8 mouse cellular contexts compared by ENCODE assay signal in genomic region chr10:128548947-128549681, GRCm38 (mm10). TPM values are rescaled to one million over a fixed set of nuclear protein-coding genes. Genes with fewer than 3 reads are reported as not detected.
DNase-seq lines count a peak whose midpoint lies in the region; ATAC-seq and TF ChIP-seq lines count a peak whose summit lies in the region.

TSS of gene Rpl41 (minus strand) at chr10:128549305.

- peaks cover 7% of the 10 kb centered on the region for H3K4me1 ChIP-seq in hindbrain, embryonic 16.5 days (ENCODE audit: control insufficient read depth, insufficient read depth, low read depth, low read length)

- H3K4me3 ChIP-seq in hindbrain, embryonic 16.5 days (ENCODE audit: low read length) = peak within 1 kb of the TSS; percentile 49
- peak within 1 kb of the TSS; percentile 73 for H3K4me3 ChIP-seq in left cerebral cortex, adult 2 months

- H3K9ac ChIP-seq in hindbrain, embryonic 16.5 days (ENCODE audit: low read depth, low read length) = peak within 1 kb of the TSS; percentile 83

- intact Hi-C loops in left cerebral cortex, adult 2 months (cut with DNase I) = loop anchor here (1.0 kb wide), 1 partner anchor 77 kb away; the partner anchor contains the start of gene Rps26

- peak within 1 kb of the TSS; percentile 64 for H3K4me2 ChIP-seq in hindbrain, embryonic 16.5 days (ENCODE audit: low read length)

- under 1% methylated on average over 31 of the region's 31 CpGs for WGBS in hindbrain, embryonic 16.5 days

- H3K36me3 ChIP-seq in hindbrain, embryonic 16.5 days (ENCODE audit: control insufficient read depth, insufficient read depth, low read length) = peaks cover 13% of the 10 kb centered on the region

- H3K27ac ChIP-seq in hindbrain, embryonic 16.5 days (ENCODE audit: low read depth, low read length) = peak within 1 kb of the TSS; percentile 77
- H3K27ac ChIP-seq in left cerebral cortex, adult 2 months = peak within 1 kb of the TSS; percentile 97

- H3K9me3 ChIP-seq in hindbrain, embryonic 16.5 days (ENCODE audit: control insufficient read depth, low read length) = no peaks in the 10 kb centered on the region

- no peak for TF ChIP-seq CTCF in left cerebral cortex, adult 2 months (IDR thresholded peaks at IDR 0.05)

- DNase-seq in WW6 (ENCODE audit: low read depth, low spot score) = peak; percentile 74
- DNase-seq in cerebellum, postnatal 4 days (ENCODE audit: low spot score in 2 of 2) = peak; percentile 82 to 84
- DNase-seq in gastrocnemius, adult 18-20 months (ENCODE audit: low spot score) = peak; percentile 94
- peak; percentile 89 to 91 for DNase-seq in left cerebral cortex, adult 2 months (ENCODE audit: extremely low spot score in 1 of 2, low spot score in 2 of 2)
- peak; percentile 91 to 94 for DNase-seq in right cerebral cortex, adult 2 months (ENCODE audit: low spot score in 2 of 2)
- DNase-seq in urinary bladder, postnatal 14 days (ENCODE audit: low spot score) = peak; percentile 93

- ATAC-seq in hindbrain, embryonic 16.5 days = peak; percentile 91
- ATAC-seq in megakaryocyte, adult 5-6 weeks (ENCODE audit: poor library complexity, severe bottlenecking) = peak; percentile 73

- H3K27me3 ChIP-seq in hindbrain, embryonic 16.5 days (replicated peaks; ENCODE audit: control insufficient read depth, insufficient read depth, low read length) = no peaks in the 10 kb centered on the region

RNA-seq across cellular contexts. Expression of gene Rpl41, which starts in this region (rescaled TPM):
- 1,000 to 10,000 TPM; 1,015 to 1,049 TPM for total RNA-seq in gastrocnemius, adult 18-20 months (2021)
- polyA plus RNA-seq in hindbrain, embryonic 16.5 days (2015; fragmentation: Nextera tagmentation; extraction: Ambion mirVana) = 2,004 and 2,091 TPM in 2 replicates
- 1,000 to 10,000 TPM; 1,506 to 1,537 TPM for total RNA-seq in left cerebral cortex, adult 2 months (2021)
- 2,152 and 2,213 TPM in 2 replicates for total RNA-seq in megakaryocyte, adult 5-6 weeks (2015)
- total RNA-seq in megakaryocyte, adult 5-6 weeks (2017) = 1,919 and 2,042 TPM in 2 replicates

Comparison
In these comparisons a context has a peak if more than half of its experiments do, and no peak if none do; other contexts are left out.
1. Peak in every context shown above with its lines: DNase-seq, ATAC-seq, H3K4me3 ChIP-seq and H3K27ac ChIP-seq.